Mouse (Mus musculus): ENCODE results near the gene Tnr.

Tnr gene

GRCm38 (mm10) chr1:159523578-159523977 lies at the start of gene Tnr:
TSS of gene Tnr (plus strand) at chr1:159523769.
- no peak for DNase-seq (ENCODE audit: low spot score)

GRCm38 (mm10) chr1:159489853-159490435 lies 33.6 kb upstream of the Tnr start:
- DNase-seq (ENCODE audit: low spot score) = no peak

- no peak for DNase-seq (ENCODE audit: low spot score)
Measured at GRCm38 (mm10) chr1:159492536-159492935, 31.0 kb upstream of the Tnr start.

- DNase-seq (ENCODE audit: low spot score) = no peak
Measured at GRCm38 (mm10) chr1:159493720-159494499, 29.7 kb upstream of the Tnr start.

GRCm38 (mm10) chr1:159498236-159498635 lies 25.3 kb upstream of the Tnr start:
- no peak for DNase-seq (ENCODE audit: low spot score)

- no peak for DNase-seq (ENCODE audit: low spot score)
Measured at GRCm38 (mm10) chr1:159499806-159500460, 23.6 kb upstream of the Tnr start.

- no peak for DNase-seq (ENCODE audit: low spot score)
Measured at GRCm38 (mm10) chr1:159501911-159502310, 21.7 kb upstream of the Tnr start.

GRCm38 (mm10) chr1:159510667-159511066 lies 12.9 kb upstream of the Tnr start:
- no peak for DNase-seq (ENCODE audit: low spot score)

- DNase-seq (ENCODE audit: low spot score) = no peak
Measured at GRCm38 (mm10) chr1:159517647-159518046, 5.9 kb upstream of the Tnr start.

GRCm38 (mm10) chr1:159519206-159519605 lies 4.4 kb upstream of the Tnr start:
- no peak for DNase-seq (ENCODE audit: low spot score)

- DNase-seq (ENCODE audit: low spot score) = no peak
Measured at GRCm38 (mm10) chr1:159523069-159523468, 500 bp upstream of the Tnr start.

- DNase-seq (ENCODE audit: low spot score) = peak; percentile 41
Measured at GRCm38 (mm10) chr1:159524051-159524549, 531 bp downstream of the Tnr start.

- DNase-seq (ENCODE audit: low spot score) = no peak
Measured at GRCm38 (mm10) chr1:159532841-159533569, 9.4 kb downstream of the Tnr start.

- DNase-seq (ENCODE audit: low spot score) = no peak
Measured at GRCm38 (mm10) chr1:159535582-159535981, 12.0 kb downstream of the Tnr start.

GRCm38 (mm10) chr1:159537541-159537940 lies 14.0 kb downstream of the Tnr start:
- DNase-seq (ENCODE audit: low spot score) = no peak

- no peak for DNase-seq (ENCODE audit: low spot score)
Measured at GRCm38 (mm10) chr1:159538076-159538475, 14.5 kb downstream of the Tnr start.

GRCm38 (mm10) chr1:159545470-159546145 lies 22.0 kb downstream of the Tnr start:
- DNase-seq (ENCODE audit: low spot score) = no peak

GRCm38 (mm10) chr1:159551036-159551435 lies 27.5 kb downstream of the Tnr start:
- DNase-seq (ENCODE audit: low spot score) = no peak

- no peak for DNase-seq (ENCODE audit: low spot score)
Measured at GRCm38 (mm10) chr1:159551591-159552442, 28.2 kb downstream of the Tnr start.

GRCm38 (mm10) chr1:159561616-159562015 lies 38.0 kb downstream of the Tnr start:
- no peak for DNase-seq (ENCODE audit: low spot score)

GRCm38 (mm10) chr1:159565129-159565528 lies 41.6 kb downstream of the Tnr start:
- no peak for DNase-seq (ENCODE audit: low spot score)

Data from ovary, postnatal 10 days (tissue).